Mouse (Mus musculus) megakaryocyte, adult 5-6 weeks (primary cell): ENCODE measurements around the gene Tnnc2. TPM values are rescaled to one million over a fixed set of nuclear protein-coding genes. Genes with fewer than 3 reads are reported as not detected.

Source experiments
- ATAC-seq: 2 replicates; pipeline ENCODE4 v1.8.0; 2016; ENCODE audit warnings: mild to moderate bottlenecking, inconsistent platforms; ENCODE audit not compliant: poor library complexity, severe bottlenecking
- total RNA-seq, 2 experiments: library from RNA; stranded (forward) in 1 of 2; stranded (reverse) in 1 of 2; fragments of 153-499, 151-499 nt in 1 of 2; fragments of 221-1000, 200-1000 nt in 1 of 2; gene quantifications; 2 replicates each; pipeline versions ENCODE4 v1.2.3 to v1.2.4; 2015 to 2017

Gene Tnnc2
- total RNA-seq, 2 experiments from 2014 or later: not detected

DNA sequence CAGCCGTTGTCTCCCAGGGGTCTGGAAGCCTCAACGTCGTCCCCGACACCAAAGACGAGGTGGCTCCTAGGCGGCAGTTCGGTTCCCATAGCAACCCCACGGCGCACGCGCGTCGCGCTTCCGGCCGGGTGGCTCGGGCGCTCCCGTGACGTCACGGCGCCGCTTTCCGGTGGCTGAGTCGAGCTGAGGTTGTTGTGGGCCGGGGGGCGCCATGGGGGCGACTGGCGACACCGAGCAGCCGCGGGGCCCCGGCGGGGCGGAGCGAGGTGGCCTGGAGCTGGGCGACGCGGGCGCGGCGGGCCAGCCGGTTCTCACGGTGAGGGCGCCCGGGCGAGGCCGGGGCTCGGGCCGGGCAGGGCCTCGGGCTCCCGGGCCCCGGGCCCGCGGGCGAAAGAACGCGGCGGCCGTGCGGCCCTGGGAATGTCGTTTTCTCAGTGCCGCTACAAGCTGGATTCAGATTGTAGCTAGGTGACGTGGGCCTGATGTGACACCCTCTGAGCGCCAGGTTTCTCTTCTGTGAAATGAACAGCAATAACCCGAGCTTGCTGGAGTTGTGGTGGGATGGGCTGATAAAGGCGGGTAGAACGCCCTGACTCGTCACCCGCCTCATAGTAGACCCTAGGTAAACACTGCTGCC is 33.8 kb downstream of the Tnnc2 start, which contains the start of the genes Wfdc3 and Dnttip1:
TSS of gene Wfdc3 (minus strand) at position 89 of the 637 bp plus-strand sequence.
TSS of gene Dnttip1 (plus strand) at position 141 of the 637 bp plus-strand sequence.
- ATAC-seq: peak; percentile 96

DNA sequence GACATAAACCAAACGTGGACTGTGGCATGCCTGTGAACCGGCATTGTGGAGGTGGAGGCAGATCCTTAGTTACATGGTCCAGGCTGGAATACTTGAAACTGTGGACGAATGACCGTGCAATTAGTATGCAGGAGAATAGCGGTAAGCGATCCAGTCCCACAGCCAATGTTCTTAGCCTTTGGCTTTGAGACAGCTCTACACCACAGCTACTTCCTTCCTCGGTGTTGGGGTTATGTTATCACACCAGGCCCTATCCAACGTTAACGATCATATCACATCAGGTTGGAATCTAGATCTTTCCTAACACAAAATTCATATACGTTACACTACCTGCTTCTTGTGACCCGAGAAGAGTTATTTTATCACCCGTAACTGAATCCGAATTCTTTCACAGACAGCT is 34.8 kb downstream of the Tnnc2 start:
- ATAC-seq: peak; percentile 42

DNA sequence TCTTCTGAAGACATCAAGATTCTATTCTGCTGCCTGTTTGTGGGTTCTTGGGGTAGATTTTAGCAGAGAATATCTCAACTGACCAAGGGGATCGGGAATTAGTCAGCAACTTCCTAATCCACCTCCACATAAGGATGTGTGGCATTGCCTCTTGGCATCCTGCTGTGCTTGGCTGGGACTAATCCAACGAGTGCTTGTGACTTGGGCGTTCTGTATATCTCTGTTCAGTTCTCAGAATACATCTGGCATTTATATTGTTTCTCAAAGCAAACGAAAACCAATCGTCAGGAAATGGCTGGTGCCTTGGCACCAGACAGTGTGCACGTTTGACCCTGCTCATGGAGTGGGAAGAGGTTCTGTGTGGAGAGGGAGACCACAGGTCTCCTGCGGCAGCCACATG is 39.9 kb downstream of the Tnnc2 start:
- no peak for ATAC-seq

DNA sequence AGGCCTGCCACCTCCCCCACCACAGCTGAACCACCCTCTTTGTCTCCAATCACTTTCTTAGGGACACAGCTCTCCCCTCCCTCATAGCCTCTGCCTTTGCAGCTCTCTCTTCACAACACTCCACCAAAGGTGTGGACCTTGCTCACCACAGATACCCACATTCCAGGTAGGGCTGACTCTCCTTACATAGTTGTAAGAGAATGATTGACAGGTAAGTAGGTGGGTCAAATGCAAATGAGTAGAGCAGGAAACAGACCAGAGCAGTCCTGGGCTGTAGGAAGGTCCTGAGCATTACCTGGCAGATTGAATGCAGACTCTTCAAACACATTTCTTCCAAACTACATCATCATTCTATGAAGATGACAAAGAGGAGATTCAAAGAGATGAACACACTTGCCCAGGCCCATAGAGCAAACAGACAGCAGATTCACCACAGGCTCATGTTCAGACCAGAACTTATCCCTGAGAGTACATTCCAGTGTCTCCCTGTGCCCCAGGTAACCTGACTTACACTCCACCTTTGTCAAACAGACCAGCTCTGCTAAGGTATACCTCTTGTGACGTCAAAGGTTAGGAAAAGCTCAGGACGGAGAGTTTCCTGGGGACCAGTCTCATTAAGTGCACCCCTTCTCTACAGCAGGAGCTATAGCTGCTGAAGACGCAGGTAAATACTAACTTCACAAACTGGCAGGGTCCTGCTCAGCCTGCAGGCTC is 42.2 kb downstream of the Tnnc2 start:
- no peak for ATAC-seq

DNA sequence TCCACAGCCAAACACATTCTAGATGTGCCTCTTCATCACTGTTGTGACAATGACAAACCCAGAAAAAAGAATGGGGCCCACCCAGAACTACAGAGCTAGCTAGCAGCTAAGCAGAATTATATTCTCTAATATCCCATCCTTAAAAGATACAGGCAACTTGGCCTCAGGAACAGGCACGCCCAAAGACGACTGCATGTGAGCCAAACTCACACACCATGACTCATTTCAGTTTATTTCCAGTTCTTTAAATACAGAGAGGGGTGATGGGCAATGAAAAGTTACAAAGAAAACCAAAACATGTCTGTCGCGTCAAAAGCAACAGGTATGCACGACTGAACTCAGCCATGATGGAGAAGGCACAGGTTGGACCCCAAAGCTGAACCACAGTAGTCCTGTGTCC is 44.3 kb downstream of the Tnnc2 start:
- ATAC-seq: no peak

DNA sequence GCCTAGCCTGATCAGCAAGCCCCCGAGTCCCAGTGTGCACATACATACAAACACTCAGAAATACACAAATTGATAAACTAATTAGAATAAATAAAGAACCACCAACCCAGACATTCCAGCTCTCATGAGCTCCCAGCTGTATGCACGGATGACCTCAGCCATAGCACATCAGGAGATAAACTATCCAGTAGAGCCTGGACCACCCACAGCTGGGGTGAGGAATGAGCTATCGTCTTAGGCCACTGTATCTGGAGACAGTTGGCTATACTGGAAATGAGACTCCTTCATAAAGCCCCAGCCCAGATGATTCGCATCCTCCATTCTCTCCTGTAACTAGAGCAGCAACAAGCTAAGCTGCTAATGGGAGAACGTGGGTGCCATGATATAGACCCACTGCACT is 44.9 kb downstream of the Tnnc2 start:
- ATAC-seq: no peak

DNA sequence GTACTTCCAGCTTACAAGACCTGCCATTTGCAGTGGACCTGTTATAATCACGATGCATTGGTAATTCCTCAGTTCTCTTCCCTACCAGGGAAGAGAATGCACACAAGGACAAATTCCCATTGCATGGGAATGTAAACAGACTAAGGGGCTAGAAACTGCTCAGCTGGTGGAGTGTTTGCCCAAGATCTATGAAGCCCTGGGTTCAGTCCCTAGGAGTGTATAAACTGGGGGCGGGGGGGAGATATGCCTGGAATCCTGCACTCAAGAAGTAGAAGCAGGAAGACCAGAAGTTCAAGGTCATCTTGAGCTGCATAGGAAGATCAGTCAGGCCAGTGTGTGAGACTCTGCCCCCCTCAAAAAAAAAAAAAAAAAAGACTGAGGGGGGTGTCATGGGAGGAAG is 46.5 kb downstream of the Tnnc2 start:
- ATAC-seq: no peak

DNA sequence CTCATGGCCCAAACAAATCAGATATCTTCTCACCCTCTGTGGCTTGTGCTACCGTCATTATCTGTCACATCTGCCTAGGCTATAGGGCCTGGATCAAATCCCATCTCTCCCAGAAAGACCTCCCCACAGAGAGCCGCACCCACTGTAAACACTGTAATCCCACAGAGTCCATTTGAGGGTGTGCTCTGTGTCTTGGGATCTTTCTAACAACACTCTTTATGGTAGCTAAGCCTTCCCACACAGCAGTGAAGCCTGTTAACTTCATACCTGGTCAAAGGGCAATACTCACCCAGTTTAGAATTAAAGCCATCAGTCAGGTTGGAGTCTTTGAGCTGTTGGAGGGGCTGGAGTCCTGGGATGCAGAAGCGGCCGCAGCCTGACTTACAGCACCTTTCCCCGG is 48.0 kb downstream of the Tnnc2 start:
- no peak for ATAC-seq

Other genes with a start within 250 kb of the Tnnc2 start
- not detected in 2 replicates for gene Wfdc2, start 217.6 kb downstream of the Tnnc2 start, total RNA-seq (2015)
- gene Wfdc2, start 217.6 kb downstream of the Tnnc2 start, total RNA-seq (2017): not detected in 2 replicates
- not detected in 2 replicates for gene Spint3, start 206.5 kb downstream of the Tnnc2 start, total RNA-seq (2015)
- gene Spint3, start 206.5 kb downstream of the Tnnc2 start, total RNA-seq (2017): not detected in 2 replicates
- not detected in 2 replicates for gene Wfdc6a, start 194.5 kb downstream of the Tnnc2 start, total RNA-seq (2015)
- gene Wfdc6a, start 194.5 kb downstream of the Tnnc2 start, total RNA-seq (2017): not detected in 2 replicates
- not detected in 2 replicates for gene Eppin, start 186.4 kb downstream of the Tnnc2 start, total RNA-seq (2015)
- gene Eppin, start 186.4 kb downstream of the Tnnc2 start, total RNA-seq (2017): not detected in 2 replicates
- not detected in 2 replicates for gene Wfdc6b, start 166.4 kb downstream of the Tnnc2 start, total RNA-seq (2015)
- gene Wfdc6b, start 166.4 kb downstream of the Tnnc2 start, total RNA-seq (2017): not detected in 2 replicates
- gene Wfdc8, start 166.3 kb downstream of the Tnnc2 start, total RNA-seq (2015): not detected in 2 replicates
- gene Wfdc8, start 166.3 kb downstream of the Tnnc2 start, total RNA-seq (2017): not detected in 2 replicates
- not detected in 2 replicates for gene Wfdc16, start 141.2 kb downstream of the Tnnc2 start, total RNA-seq (2015)
- not detected in 2 replicates for gene Wfdc16, start 141.2 kb downstream of the Tnnc2 start, total RNA-seq (2017)
- gene Wfdc10, start 123.9 kb downstream of the Tnnc2 start, total RNA-seq (2015): not detected in 2 replicates
- gene Wfdc10, start 123.9 kb downstream of the Tnnc2 start, total RNA-seq (2017): not detected in 2 replicates
- gene Wfdc9, start 123.4 kb downstream of the Tnnc2 start, total RNA-seq (2015): not detected in 2 replicates
- not detected in 2 replicates for gene Wfdc9, start 123.4 kb downstream of the Tnnc2 start, total RNA-seq (2017)
- gene Wfdc11, start 105.9 kb downstream of the Tnnc2 start, total RNA-seq (2015): not detected in 2 replicates
- not detected in 2 replicates for gene Wfdc11, start 105.9 kb downstream of the Tnnc2 start, total RNA-seq (2017)
- gene Wfdc13, start 94.9 kb downstream of the Tnnc2 start, total RNA-seq (2015): not detected in 2 replicates
- gene Wfdc13, start 94.9 kb downstream of the Tnnc2 start, total RNA-seq (2017): not detected in 2 replicates
- gene Spint4, start 81.5 kb downstream of the Tnnc2 start, total RNA-seq (2015): not detected in 2 replicates
- gene Spint4, start 81.5 kb downstream of the Tnnc2 start, total RNA-seq (2017): not detected in 2 replicates
- not detected in 2 replicates for gene Spint5, start 64.7 kb downstream of the Tnnc2 start, total RNA-seq (2015)
- gene Spint5, start 64.7 kb downstream of the Tnnc2 start, total RNA-seq (2017): not detected in 2 replicates
- gene Wfdc3, start 34.0 kb downstream of the Tnnc2 start, total RNA-seq (2015): 1.0 TPM in 1 of 2 replicates, not detected in the other
- not detected in 2 replicates for gene Wfdc3, start 34.0 kb downstream of the Tnnc2 start, total RNA-seq (2017)
- gene Dnttip1, start 34.0 kb downstream of the Tnnc2 start, total RNA-seq (2015): 27.3 and 28.5 TPM in 2 replicates
- gene Dnttip1, start 34.0 kb downstream of the Tnnc2 start, total RNA-seq (2017): 18.5 and 27.0 TPM in 2 replicates
- gene Ube2c, start 10.1 kb downstream of the Tnnc2 start, total RNA-seq (2015): 330 and 340 TPM in 2 replicates
- 228 and 247 TPM in 2 replicates for gene Ube2c, start 10.1 kb downstream of the Tnnc2 start, total RNA-seq (2017)
- gene Snx21, start 5.9 kb upstream of the Tnnc2 start, total RNA-seq (2015): 5.2 and 5.5 TPM in 2 replicates
- gene Snx21, start 5.9 kb upstream of the Tnnc2 start, total RNA-seq (2017): 3.2 and 5.0 TPM in 2 replicates
- gene Acot8, start 24.9 kb upstream of the Tnnc2 start, total RNA-seq (2015): 20.4 and 20.8 TPM in 2 replicates
- gene Acot8, start 24.9 kb upstream of the Tnnc2 start, total RNA-seq (2017): 28.8 and 28.9 TPM in 2 replicates
- 2.3 and 3.4 TPM in 2 replicates for gene Zswim3, start 25.1 kb upstream of the Tnnc2 start, total RNA-seq (2015)
- 1.7 and 3.4 TPM in 2 replicates for gene Zswim3, start 25.1 kb upstream of the Tnnc2 start, total RNA-seq (2017)
- gene Zswim1, start 42.7 kb upstream of the Tnnc2 start, total RNA-seq (2015): 5.7 and 6.4 TPM in 2 replicates
- gene Zswim1, start 42.7 kb upstream of the Tnnc2 start, total RNA-seq (2017): 2.9 TPM in 2 replicates
- gene Spata25, start 48.6 kb upstream of the Tnnc2 start, total RNA-seq (2015): not detected in 2 replicates
- not detected in 2 replicates for gene Spata25, start 48.6 kb upstream of the Tnnc2 start, total RNA-seq (2017)
- gene Ctsa, start 52.9 kb upstream of the Tnnc2 start, total RNA-seq (2015): 192 and 200 TPM in 2 replicates
- gene Ctsa, start 52.9 kb upstream of the Tnnc2 start, total RNA-seq (2017): 224 and 228 TPM in 2 replicates
- gene Neurl2, start 53.5 kb upstream of the Tnnc2 start, total RNA-seq (2015): 2.7 and 3.4 TPM in 2 replicates
- 1.6 and 1.8 TPM in 2 replicates for gene Neurl2, start 53.5 kb upstream of the Tnnc2 start, total RNA-seq (2017)
- 3.8 and 7.1 TPM in 2 replicates for gene Pltp, start 77.7 kb upstream of the Tnnc2 start, total RNA-seq (2015)
- 1.8 and 3.6 TPM in 2 replicates for gene Pltp, start 77.7 kb upstream of the Tnnc2 start, total RNA-seq (2017)
- gene Pcif1, start 99.3 kb upstream of the Tnnc2 start, total RNA-seq (2015): 38.4 and 47.1 TPM in 2 replicates
- 31.2 and 33.4 TPM in 2 replicates for gene Pcif1, start 99.3 kb upstream of the Tnnc2 start, total RNA-seq (2017)
- gene Zfp335, start 131.8 kb upstream of the Tnnc2 start, total RNA-seq (2015): 15.6 and 16.1 TPM in 2 replicates
- 9.4 and 10.0 TPM in 2 replicates for gene Zfp335, start 131.8 kb upstream of the Tnnc2 start, total RNA-seq (2017)
- gene Mmp9, start 160.8 kb upstream of the Tnnc2 start, total RNA-seq (2015): 326 and 367 TPM in 2 replicates
- 217 and 317 TPM in 2 replicates for gene Mmp9, start 160.8 kb upstream of the Tnnc2 start, total RNA-seq (2017)
- 0.91 and 1.3 TPM in 2 replicates for gene Slc12a5, start 180.8 kb upstream of the Tnnc2 start, total RNA-seq (2015)
- gene Slc12a5, start 180.8 kb upstream of the Tnnc2 start, total RNA-seq (2017): 0.48 and 0.89 TPM in 2 replicates